Mouse (Mus musculus): Measurements from ENCODE around the gene Cds1.

DNA sequence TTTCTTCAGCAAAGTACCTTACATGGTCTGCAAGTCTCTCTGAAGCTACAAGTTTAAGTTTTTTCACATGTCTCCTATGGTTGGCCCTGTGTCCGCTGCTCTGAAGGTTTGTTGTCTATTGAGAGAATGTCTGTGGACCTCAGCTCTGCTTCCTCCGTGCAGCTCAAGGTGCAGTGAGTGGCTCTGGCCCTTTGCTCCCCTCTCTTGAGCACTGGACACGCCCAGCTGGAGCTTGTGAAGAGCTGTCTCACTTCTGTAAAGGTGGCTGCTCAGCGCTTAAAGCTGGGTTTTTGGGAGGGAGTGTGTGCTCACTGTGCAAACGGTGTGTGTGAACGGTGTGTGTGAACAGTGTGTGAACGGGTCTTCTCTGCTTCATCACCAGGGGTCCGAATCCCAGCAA, 56.1 kb downstream of the Cds1 start:
- TF ChIP-seq CTCF (IDR thresholded peaks at IDR 0.05; ENCODE audit: extremely low read depth, insufficient read length, insufficient replicate concordance, low read depth, low read length) (no peak), POLR2A (IDR thresholded peaks at IDR 0.05; ENCODE audit: low read depth, low read length) (no peak)

All from small intestine, adult 2 months (tissue).